Mouse (Mus musculus) lung, embryonic 16.5 days (tissue): ENCODE measurements around the gene Fam124a. TPM values are rescaled to one million over a fixed set of nuclear protein-coding genes. Genes with fewer than 3 reads are reported as not detected.
"Not testable (repeated sequence)": the region's sequence is repeated elsewhere in the genome, so short reads cannot be mapped to it uniquely, and the experiment has no call there.

ENCODE experiments used
- ATAC-seq: fragments of 200-750 bp; cut with Nextera tagmentation; 2 replicates; pipeline ENCODE4 v1.8.0; 2017; ENCODE audit warnings: low read depth, mild to moderate bottlenecking, moderate library complexity
- H3K27ac ChIP-seq: fragments of 300-500 bp; sonication (generic); 2 replicates; pipeline ENCODE4 v1.5.1; 2014; ENCODE audit warnings: mild to moderate bottlenecking, control low read depth, low read length
- H3K27me3 ChIP-seq: fragments of 300-500 bp; sonication (generic); 2 replicates; pipeline ENCODE4 v1.6.1; 2014; ENCODE audit warnings: low read depth, low read length, mixed read lengths; ENCODE audit not compliant: control insufficient read depth, insufficient read depth
- H3K36me3 ChIP-seq: fragments of 300-500 bp; sonication (generic); 2 replicates; pipeline ENCODE4 v1.6.1; 2014; ENCODE audit warnings: low read length; ENCODE audit not compliant: control insufficient read depth, insufficient read depth
- H3K4me1 ChIP-seq: fragments of 300-500 bp; sonication (generic); replicated peaks from 2 replicates; pipeline ENCODE4 v1.6.1; 2014; ENCODE audit warnings: low read length, mixed read lengths; ENCODE audit not compliant: control insufficient read depth, insufficient read depth
- H3K4me2 ChIP-seq: fragments of 300-500 bp; sonication (generic); 2 replicates; pipeline ENCODE4 v1.6.1; 2014; ENCODE audit warnings: low read depth, low read length, control low read depth
- H3K4me3 ChIP-seq: fragments of 300-500 bp; sonication (generic); 2 replicates; pipeline ENCODE4 v1.5.1; 2014; ENCODE audit warnings: mild to moderate bottlenecking, low read length, control low read depth
- H3K9ac ChIP-seq: fragments of 300-500 bp; sonication (generic); 2 replicates; pipeline ENCODE4 v1.6.1; 2014; ENCODE audit warnings: low read length, control low read depth
- H3K9me3 ChIP-seq: fragments of 300-500 bp; sonication (generic); 2 replicates; pipeline ENCODE4 v1.6.1; 2016; ENCODE audit warnings: low read length; ENCODE audit not compliant: control insufficient read depth
- WGBS: fragments of 180-500 bp; shearing (Covaris S2); extraction: QIAGEN DNeasy Blood & Tissue Kit; methylation state at CpG from one replicate; pipeline ENCODE4 v1.1.7; 2014; 5-methylcytosine and 5-hydroxymethylcytosine counted together
- polyA plus RNA-seq: library from polyadenylated mRNA; unstranded; fragments of >200 nt; fragmentation: Nextera tagmentation; extraction: Ambion mirVana; gene quantifications from 2 replicates; pipeline ENCODE4 v1.2.1, GENCODE M21; 2015

Fam124a gene
- polyA plus RNA-seq, 1 experiment from 2014 or later = 5.9 TPM

GRCm38 (mm10) chr14:62546746-62547145 is 8.8 kb upstream of the Fam124a start:
- H3K9me3 ChIP-seq = no peaks in the 10 kb centered on the region
- H3K9ac ChIP-seq = no peak overlapping the region
- no peak overlapping the region for H3K4me2 ChIP-seq
- H3K36me3 ChIP-seq = no peaks in the 10 kb centered on the region
- no peak overlapping the region for H3K4me3 ChIP-seq
- WGBS = 32% methylated on average over 4 of the region's 4 CpGs
- H3K4me1 ChIP-seq = no peaks in the 10 kb centered on the region; the same call in 1 of the 2 replicates
- H3K27ac ChIP-seq = no peak overlapping the region
- peak; percentile 28; the same call in 1 of the 2 replicates for ATAC-seq
- H3K27me3 ChIP-seq = no peaks in the 10 kb centered on the region

GRCm38 (mm10) chr14:62550121-62550520 is 5.4 kb upstream of the Fam124a start:
- no peaks in the 10 kb centered on the region for H3K9me3 ChIP-seq
- no peaks in the 10 kb centered on the region for H3K27me3 ChIP-seq
- H3K27ac ChIP-seq = no peak overlapping the region
- H3K4me2 ChIP-seq = no peak overlapping the region
- no peak overlapping the region for H3K9ac ChIP-seq
- H3K4me1 ChIP-seq = peaks cover 4% of the 10 kb centered on the region
- 20% methylated on average over 3 of the region's 4 CpGs for WGBS
- H3K36me3 ChIP-seq = no peaks in the 10 kb centered on the region
- ATAC-seq = no peak
- no peak overlapping the region for H3K4me3 ChIP-seq

- H3K4me3 ChIP-seq = no peak overlapping the region
- no peak overlapping the region for H3K27ac ChIP-seq
- WGBS = 77% methylated on average over 4 of the region's 4 CpGs
- ATAC-seq = no peak
- H3K4me2 ChIP-seq = no peak overlapping the region
- H3K36me3 ChIP-seq = no peaks in the 10 kb centered on the region
- no peaks in the 10 kb centered on the region for H3K9me3 ChIP-seq
- peaks cover 10% of the 10 kb centered on the region for H3K4me1 ChIP-seq
- no peak overlapping the region for H3K9ac ChIP-seq
- peaks cover 8% of the 10 kb centered on the region; the same call in 1 of the 2 replicates for H3K27me3 ChIP-seq
Observed at GRCm38 (mm10) chr14:62552771-62553170, 2.8 kb upstream of the Fam124a start.

- Histone ChIP-seq H3K9me3 (no peaks in the 10 kb centered on the region), H3K36me3 (no peaks in the 10 kb centered on the region), H3K9ac (no peak overlapping the region), H3K27me3 (peaks cover 8% of the 10 kb centered on the region; the same call in 1 of the 2 replicates), H3K27ac (no peak overlapping the region), H3K4me3 (no peak overlapping the region), H3K4me1 (peaks cover 10% of the 10 kb centered on the region), H3K4me2 (no peak overlapping the region)
- ATAC-seq = no peak
- WGBS = 82% methylated on average over 5 of the region's 5 CpGs
Observed at GRCm38 (mm10) chr14:62553786-62554185, 1.8 kb upstream of the Fam124a start.

- Histone ChIP-seq H3K27ac (no peak overlapping the region), H3K4me3 (peak overlapping the region; percentile 70), H3K9me3 (no peaks in the 10 kb centered on the region), H3K27me3 (peaks cover 8% of the 10 kb centered on the region; the same call in 1 of the 2 replicates), H3K9ac (peak overlapping the region; percentile 75), H3K36me3 (no peaks in the 10 kb centered on the region), H3K4me2 (peak overlapping the region; percentile 96), H3K4me1 (peaks cover 10% of the 10 kb centered on the region)
- WGBS = 11% methylated on average over 38 of the region's 38 CpGs
- peak; percentile 16 for ATAC-seq
Observed at GRCm38 (mm10) chr14:62555840-62556810, 588 bp downstream of the Fam124a start.

- H3K4me1 ChIP-seq = peaks cover 10% of the 10 kb centered on the region
- H3K27me3 ChIP-seq = peaks cover 8% of the 10 kb centered on the region; the same call in 1 of the 2 replicates
- no peaks in the 10 kb centered on the region for H3K36me3 ChIP-seq
- no peaks in the 10 kb centered on the region for H3K9me3 ChIP-seq
- H3K4me3 ChIP-seq = no peak overlapping the region
- no peak overlapping the region for H3K27ac ChIP-seq
- ATAC-seq = no peak
- WGBS = 81% methylated on average over 3 of the region's 3 CpGs
- H3K9ac ChIP-seq = no peak overlapping the region
- H3K4me2 ChIP-seq = 0 out of 2 replicates have a peak overlapping the region, but pooled peaks have one; percentile 96
Observed at GRCm38 (mm10) chr14:62557111-62557510, 1.6 kb downstream of the Fam124a start.

GRCm38 (mm10) chr14:62561875-62562748 is 6.6 kb downstream of the Fam124a start:
- WGBS = 40% methylated on average over 17 of the region's 17 CpGs
- Histone ChIP-seq H3K9me3 (no peaks in the 10 kb centered on the region), H3K4me1 (no peaks in the 10 kb centered on the region; the same call in 1 of the 2 replicates), H3K27ac (no peak overlapping the region), H3K36me3 (no peaks in the 10 kb centered on the region), H3K4me3 (no peak overlapping the region), H3K27me3 (no peaks in the 10 kb centered on the region; the same call in 1 of the 2 replicates), H3K9ac (no peak overlapping the region), H3K4me2 (no peak overlapping the region)
- no peak for ATAC-seq

- no peak overlapping the region for H3K9ac ChIP-seq
- no peak for ATAC-seq
- WGBS = 41% methylated on average over 7 of the region's 7 CpGs
- H3K36me3 ChIP-seq = no peaks in the 10 kb centered on the region
- no peaks in the 10 kb centered on the region for H3K27me3 ChIP-seq
- no peak overlapping the region for H3K27ac ChIP-seq
- no peaks in the 10 kb centered on the region for H3K9me3 ChIP-seq
- H3K4me2 ChIP-seq = no peak overlapping the region
- no peaks in the 10 kb centered on the region; the same call in 1 of the 2 replicates for H3K4me1 ChIP-seq
- H3K4me3 ChIP-seq = no peak overlapping the region
Observed at GRCm38 (mm10) chr14:62563679-62564078, 8.1 kb downstream of the Fam124a start.

GRCm38 (mm10) chr14:62566821-62567220 is 11.3 kb downstream of the Fam124a start, which contains the start of gene Gm4131:
Gm4131 (minus strand) TSS chr14:62566921.
- H3K9me3 ChIP-seq, H3K36me3 ChIP-seq, ATAC-seq, H3K4me1 ChIP-seq, H3K9ac ChIP-seq, H3K4me3 ChIP-seq, H3K27me3 ChIP-seq, H3K4me2 ChIP-seq, H3K27ac ChIP-seq: not testable (repeated sequence)
- 75% methylated on average over 9 of the region's 9 CpGs for WGBS
